Mouse (Mus musculus) erythroblast, adult 5-6 weeks (primary cell): ENCODE measurements around the gene Gps2. TPM values are rescaled to one million over a fixed set of nuclear protein-coding genes. Genes with fewer than 3 reads are reported as not detected.
"Not testable (repeated sequence)": the region's sequence is repeated elsewhere in the genome, so short reads cannot be mapped to it uniquely, and the experiment has no call there.

Source experiments
- ATAC-seq: replicated peaks from 2 replicates; pipeline ENCODE4 v1.8.0; 2016; ENCODE audit warnings: moderate number of reproducible peaks, mild to moderate bottlenecking, moderate TSS enrichment, inconsistent platforms; ENCODE audit not compliant: poor library complexity, low FRiP score, severe bottlenecking
- total RNA-seq, 2 experiments: library from RNA; stranded (forward) in 1 of 2; stranded (reverse) in 1 of 2; fragments of 150-400 nt in 1 of 2; fragments of 200-764, 138-1000 nt in 1 of 2; gene quantifications; 2 replicates each; pipeline versions ENCODE4 v1.2.3 to v1.2.4; 2015 to 2017; ENCODE audit warnings: low replicate concordance in 2 of 2

Gps2 gene
- total RNA-seq, 2 experiments from 2014 or later, result 52.9 to 102 TPM

DNA sequence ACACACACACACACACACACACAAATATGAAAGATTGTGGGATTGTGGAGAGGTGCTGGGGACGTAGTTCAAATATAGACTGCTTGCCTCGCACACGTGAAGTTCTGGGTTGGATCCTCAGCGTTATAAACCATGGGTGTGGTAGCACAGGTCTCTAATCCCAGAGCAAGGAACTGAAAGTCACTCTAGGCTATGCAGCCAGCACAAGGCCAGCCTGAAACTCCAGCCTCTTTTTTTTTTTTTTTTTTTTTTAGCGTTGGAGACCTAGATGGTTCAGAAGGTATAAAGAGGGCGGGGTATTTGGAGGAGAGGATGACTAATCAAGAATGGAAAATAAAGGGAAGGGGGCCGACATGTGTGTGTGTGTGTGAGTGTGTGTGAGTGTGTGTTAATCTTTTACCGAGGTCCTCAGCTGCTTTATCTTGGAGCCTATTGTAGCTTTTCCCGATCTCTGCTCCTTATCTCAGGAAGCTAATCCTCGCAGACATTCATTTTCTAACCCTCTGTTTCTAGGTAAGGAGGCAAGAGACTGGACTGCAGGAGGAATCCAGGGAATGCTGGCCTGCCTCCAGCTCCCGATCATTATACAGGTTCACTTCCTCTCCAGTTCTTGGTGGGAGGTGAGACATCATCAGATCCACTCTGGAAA lies 39.7 kb downstream of the Gps2 start:
- ATAC-seq, result no peak

DNA sequence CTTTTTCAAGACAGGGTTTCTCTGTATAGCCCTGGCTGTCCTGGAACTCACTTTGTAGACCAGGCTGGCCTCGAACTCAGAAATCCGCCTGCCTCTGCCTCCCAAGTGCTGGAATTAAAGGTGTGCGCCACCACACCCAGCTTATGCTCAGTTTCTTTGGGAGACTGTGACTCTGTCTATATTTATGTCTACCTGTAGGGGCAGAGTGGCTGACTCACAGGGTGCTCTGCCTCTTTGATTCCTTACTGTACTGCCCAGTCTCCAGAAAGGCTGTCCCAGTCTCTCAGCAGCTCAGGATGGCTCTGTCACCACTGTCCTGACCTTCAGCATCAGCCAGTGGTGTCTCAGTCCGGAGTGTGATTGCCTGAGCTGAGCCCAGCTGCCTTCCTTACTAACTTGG lies 41.9 kb downstream of the Gps2 start:
- ATAC-seq, result not testable (repeated sequence)

DNA sequence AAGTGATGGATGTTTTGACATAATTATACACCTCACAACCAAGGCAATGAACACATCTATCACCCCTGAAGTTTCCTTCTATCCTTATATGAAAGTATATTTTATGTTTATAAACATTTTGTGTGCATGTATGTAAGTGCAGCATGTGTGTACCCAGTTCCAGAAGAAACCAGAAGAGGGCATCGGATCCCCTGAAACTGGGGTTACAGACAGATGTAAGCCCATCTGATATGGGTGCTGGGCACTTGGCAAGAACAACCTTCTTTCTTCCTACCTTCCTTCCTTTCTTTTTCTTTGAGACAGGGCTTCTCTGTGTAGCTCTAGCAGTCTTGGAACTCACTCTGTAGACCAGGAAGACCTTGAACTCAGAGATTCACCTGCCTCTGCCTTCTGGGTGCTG lies 42.5 kb downstream of the Gps2 start:
- ATAC-seq, result no peak

DNA sequence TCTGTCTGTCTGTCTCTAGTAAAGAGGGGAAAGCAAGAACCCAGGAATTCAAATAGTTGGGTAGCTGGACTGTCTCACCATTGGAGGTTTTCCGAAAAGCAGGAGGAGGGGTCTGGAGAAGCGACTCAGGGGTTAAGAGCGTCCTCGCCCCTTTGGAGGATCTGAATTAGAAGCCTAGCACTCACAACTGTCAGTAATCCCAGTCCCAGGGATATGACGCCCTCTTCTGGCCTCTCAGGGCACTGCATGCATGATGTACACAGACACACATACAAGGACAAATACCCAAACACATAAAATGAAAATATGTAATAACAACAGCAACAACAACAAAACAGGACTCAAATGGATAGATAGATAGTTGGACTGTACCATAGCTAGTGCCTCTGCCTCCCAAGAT lies 46.9 kb downstream of the Gps2 start:
- ATAC-seq, result peak; percentile 66

DNA sequence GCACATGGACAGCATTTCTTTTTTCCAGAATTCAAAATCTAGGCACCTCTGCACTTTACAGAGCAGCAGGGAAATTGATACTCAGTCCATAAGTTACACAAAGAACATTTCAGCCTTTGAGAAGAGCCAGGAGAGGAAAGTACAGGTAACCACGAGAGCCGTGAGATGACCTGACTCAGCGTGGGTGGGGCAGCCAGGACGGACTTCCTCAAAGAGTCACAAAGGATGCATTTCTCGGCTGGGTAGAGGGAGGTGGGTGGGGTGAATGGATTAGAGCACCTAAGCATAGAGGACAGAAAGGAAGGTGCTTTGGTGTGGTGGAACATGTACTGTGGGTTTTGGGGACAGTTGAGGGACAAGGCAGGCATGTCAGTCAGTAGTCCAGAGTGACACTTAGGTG lies 48.2 kb downstream of the Gps2 start:
- ATAC-seq, result no peak

DNA sequence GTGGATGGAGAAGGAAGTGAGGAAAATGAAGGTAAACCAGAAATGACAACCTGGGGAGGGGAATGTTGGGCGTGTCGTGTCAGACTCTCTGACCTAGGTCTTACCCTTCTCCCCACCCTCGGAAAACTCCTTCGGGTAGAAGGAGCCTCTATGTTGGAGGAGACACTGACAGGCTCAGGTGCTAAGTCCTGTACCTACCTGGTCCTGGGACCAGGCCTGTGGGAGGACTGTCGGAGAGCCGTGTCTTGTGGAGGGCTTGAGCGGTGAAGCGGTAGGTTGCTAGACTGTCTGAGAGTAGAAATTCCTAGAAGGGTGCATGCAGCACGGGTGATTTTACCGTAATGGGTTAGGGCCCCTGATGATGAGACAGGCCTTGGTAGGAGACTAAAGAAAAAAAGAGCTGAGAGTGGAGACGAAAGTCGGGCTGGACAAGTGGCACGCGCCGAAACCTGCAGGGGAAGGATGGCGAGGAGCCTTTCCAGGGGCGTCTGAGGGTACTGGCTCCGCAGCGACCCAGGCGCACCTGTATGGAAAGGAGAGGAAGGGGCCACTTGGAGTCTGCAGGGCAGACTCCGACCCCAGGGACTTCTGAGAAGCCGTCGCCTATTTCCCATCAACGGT lies 51.1 kb downstream of the Gps2 start, which contains the start of gene Cldn7:
Gene Cldn7, plus strand, starts transcription at position 130 of the 621 bp plus-strand sequence.
- ATAC-seq, result no peak

DNA sequence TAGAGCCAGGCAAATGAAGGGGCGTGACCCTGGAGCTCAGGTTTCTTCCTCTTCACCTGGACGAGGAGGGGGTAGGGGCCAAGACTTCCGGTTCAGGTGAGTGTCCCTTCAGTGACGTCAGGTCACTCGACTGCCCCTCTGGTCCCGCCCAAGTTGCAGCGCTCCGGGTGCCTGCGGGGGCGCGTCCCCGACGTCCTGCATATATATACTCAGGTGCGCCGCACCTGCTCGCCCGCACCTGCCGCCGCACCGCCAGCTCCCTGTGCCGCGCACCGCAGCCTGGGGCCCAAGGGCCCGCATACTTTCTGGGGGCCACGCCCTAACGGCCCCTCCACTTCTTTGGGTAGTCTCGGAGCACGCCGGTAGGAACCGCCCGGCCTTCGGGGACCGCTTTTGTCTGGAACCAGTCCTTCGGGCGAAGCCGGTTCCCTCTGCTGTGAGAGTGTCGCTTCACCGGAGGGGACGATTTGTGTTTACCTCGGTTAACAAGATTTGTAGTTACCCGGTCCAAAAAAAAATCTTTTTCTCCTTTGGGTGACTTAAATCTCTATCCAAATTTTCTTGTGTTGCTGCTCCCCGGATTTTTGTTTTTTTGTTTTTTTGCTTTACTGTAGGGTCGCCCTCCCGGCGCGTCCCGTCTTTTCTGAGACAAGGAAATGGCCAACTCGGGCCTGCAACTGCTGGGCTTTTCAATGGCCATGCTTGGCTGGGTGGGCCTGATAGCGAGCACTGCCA lies 51.8 kb downstream of the Gps2 start:
- 0 out of 2 replicates have a peak, but pooled peaks have one; percentile 13 for ATAC-seq

Other genes with a start within 250 kb of the Gps2 start
Only the 30 nearest of the 39 such genes appear.
- gene Polr2a, start 155.3 kb upstream of the Gps2 start, total RNA-seq (2015; ENCODE audit: low replicate concordance), result 56.5 and 58.3 TPM in 2 replicates
- gene Polr2a, start 155.3 kb upstream of the Gps2 start, total RNA-seq (2017; ENCODE audit: low replicate concordance), result 69.5 and 76.9 TPM in 2 replicates
- gene Slc35g3, start 151.9 kb upstream of the Gps2 start, total RNA-seq (2015; ENCODE audit: low replicate concordance), result not detected in 2 replicates
- not detected in 2 replicates for gene Slc35g3, start 151.9 kb upstream of the Gps2 start, total RNA-seq (2017; ENCODE audit: low replicate concordance)
- 1.7 and 1.9 TPM in 2 replicates for gene Zbtb4, start 148.0 kb upstream of the Gps2 start, total RNA-seq (2015; ENCODE audit: low replicate concordance)
- 0.94 and 2.4 TPM in 2 replicates for gene Zbtb4, start 148.0 kb upstream of the Gps2 start, total RNA-seq (2017; ENCODE audit: low replicate concordance)
- gene Chrnb1, start 117.9 kb upstream of the Gps2 start, total RNA-seq (2015; ENCODE audit: low replicate concordance), result 4.0 TPM in 1 of 2 replicates, not detected in the other
- gene Chrnb1, start 117.9 kb upstream of the Gps2 start, total RNA-seq (2017; ENCODE audit: low replicate concordance), result 0.26 TPM in 1 of 2 replicates, not detected in the other
- not detected in 2 replicates for gene Fgf11, start 112.0 kb upstream of the Gps2 start, total RNA-seq (2015; ENCODE audit: low replicate concordance)
- gene Fgf11, start 112.0 kb upstream of the Gps2 start, total RNA-seq (2017; ENCODE audit: low replicate concordance), result not detected in 2 replicates
- not detected in 2 replicates for gene Tmem102, start 108.3 kb upstream of the Gps2 start, total RNA-seq (2015; ENCODE audit: low replicate concordance)
- not detected in 2 replicates for gene Tmem102, start 108.3 kb upstream of the Gps2 start, total RNA-seq (2017; ENCODE audit: low replicate concordance)
- gene Gm39566, start 98.6 kb upstream of the Gps2 start, total RNA-seq (2015; ENCODE audit: low replicate concordance), result 0.42 TPM in 1 of 2 replicates, not detected in the other
- 0.14 TPM in 1 of 2 replicates, not detected in the other for gene Gm39566, start 98.6 kb upstream of the Gps2 start, total RNA-seq (2017; ENCODE audit: low replicate concordance)
- gene Spem2, start 95.4 kb upstream of the Gps2 start, total RNA-seq (2015; ENCODE audit: low replicate concordance), result not detected in 2 replicates
- not detected in 2 replicates for gene Spem2, start 95.4 kb upstream of the Gps2 start, total RNA-seq (2017; ENCODE audit: low replicate concordance)
- gene Spem1, start 91.7 kb upstream of the Gps2 start, total RNA-seq (2015; ENCODE audit: low replicate concordance), result not detected in 2 replicates
- gene Spem1, start 91.7 kb upstream of the Gps2 start, total RNA-seq (2017; ENCODE audit: low replicate concordance), result not detected in 2 replicates
- gene Nlgn2, start 76.1 kb upstream of the Gps2 start, total RNA-seq (2015; ENCODE audit: low replicate concordance), result 0.19 and 0.42 TPM in 2 replicates
- 0.28 and 1.1 TPM in 2 replicates for gene Nlgn2, start 76.1 kb upstream of the Gps2 start, total RNA-seq (2017; ENCODE audit: low replicate concordance)
- gene Tmem256, start 75.4 kb upstream of the Gps2 start, total RNA-seq (2015; ENCODE audit: low replicate concordance), result 142 and 218 TPM in 2 replicates
- 57.1 and 181 TPM in 2 replicates for gene Tmem256, start 75.4 kb upstream of the Gps2 start, total RNA-seq (2017; ENCODE audit: low replicate concordance)
- 12.5 and 17.6 TPM in 2 replicates for gene Plscr3, start 67.5 kb upstream of the Gps2 start, total RNA-seq (2015; ENCODE audit: low replicate concordance)
- gene Plscr3, start 67.5 kb upstream of the Gps2 start, total RNA-seq (2017; ENCODE audit: low replicate concordance), result 5.9 and 11.4 TPM in 2 replicates
- gene Tnk1, start 55.2 kb upstream of the Gps2 start, total RNA-seq (2015; ENCODE audit: low replicate concordance), result 15.5 and 19.6 TPM in 2 replicates
- gene Tnk1, start 55.2 kb upstream of the Gps2 start, total RNA-seq (2017; ENCODE audit: low replicate concordance), result 8.3 and 13.8 TPM in 2 replicates
- not detected in 2 replicates for gene Tmem95, start 35.9 kb upstream of the Gps2 start, total RNA-seq (2015; ENCODE audit: low replicate concordance)
- not detected in 2 replicates for gene Tmem95, start 35.9 kb upstream of the Gps2 start, total RNA-seq (2017; ENCODE audit: low replicate concordance)
- gene Kctd11, start 32.5 kb upstream of the Gps2 start, total RNA-seq (2015; ENCODE audit: low replicate concordance), result 1.3 and 2.1 TPM in 2 replicates
- gene Kctd11, start 32.5 kb upstream of the Gps2 start, total RNA-seq (2017; ENCODE audit: low replicate concordance), result 0.42 and 0.77 TPM in 2 replicates
- gene Acap1, start 18.3 kb upstream of the Gps2 start, total RNA-seq (2015; ENCODE audit: low replicate concordance), result 9.0 and 15.7 TPM in 2 replicates
- gene Acap1, start 18.3 kb upstream of the Gps2 start, total RNA-seq (2017; ENCODE audit: low replicate concordance), result 12.1 and 16.1 TPM in 2 replicates
- gene 2810408A11Rik, start 12.9 kb upstream of the Gps2 start, total RNA-seq (2015; ENCODE audit: low replicate concordance), result 2.7 TPM in 1 of 2 replicates, not detected in the other
- gene 2810408A11Rik, start 12.9 kb upstream of the Gps2 start, total RNA-seq (2017; ENCODE audit: low replicate concordance), result 6.0 TPM in 1 of 2 replicates, not detected in the other
- 3.5 and 3.8 TPM in 2 replicates for gene Neurl4, start 12.8 kb upstream of the Gps2 start, total RNA-seq (2015; ENCODE audit: low replicate concordance)
- gene Neurl4, start 12.8 kb upstream of the Gps2 start, total RNA-seq (2017; ENCODE audit: low replicate concordance), result 9.3 and 16.0 TPM in 2 replicates
- 340 and 374 TPM in 2 replicates for gene Eif5a, start 8.1 kb downstream of the Gps2 start, total RNA-seq (2015; ENCODE audit: low replicate concordance)
- 154 and 205 TPM in 2 replicates for gene Eif5a, start 8.1 kb downstream of the Gps2 start, total RNA-seq (2017; ENCODE audit: low replicate concordance)
- gene Ybx2, start 21.9 kb downstream of the Gps2 start, total RNA-seq (2015; ENCODE audit: low replicate concordance), result not detected in 2 replicates
- 5.0 TPM in 1 of 2 replicates, not detected in the other for gene Ybx2, start 21.9 kb downstream of the Gps2 start, total RNA-seq (2017; ENCODE audit: low replicate concordance)
- gene Slc2a4, start 34.3 kb downstream of the Gps2 start, total RNA-seq (2015; ENCODE audit: low replicate concordance), result 31.3 and 37.9 TPM in 2 replicates
- gene Slc2a4, start 34.3 kb downstream of the Gps2 start, total RNA-seq (2017; ENCODE audit: low replicate concordance), result 98.1 and 151 TPM in 2 replicates
- not detected in 2 replicates for gene Cldn7, start 50.9 kb downstream of the Gps2 start, total RNA-seq (2015; ENCODE audit: low replicate concordance)
- gene Cldn7, start 50.9 kb downstream of the Gps2 start, total RNA-seq (2017; ENCODE audit: low replicate concordance), result not detected in 2 replicates
- 48.1 and 52.3 TPM in 2 replicates for gene Ctdnep1, start 67.3 kb downstream of the Gps2 start, total RNA-seq (2015; ENCODE audit: low replicate concordance)
- gene Ctdnep1, start 67.3 kb downstream of the Gps2 start, total RNA-seq (2017; ENCODE audit: low replicate concordance), result 10.8 and 12.5 TPM in 2 replicates
- 24.9 and 35.5 TPM in 2 replicates for gene Elp5, start 68.6 kb downstream of the Gps2 start, total RNA-seq (2015; ENCODE audit: low replicate concordance)
- gene Elp5, start 68.6 kb downstream of the Gps2 start, total RNA-seq (2017; ENCODE audit: low replicate concordance), result 14.5 and 18.7 TPM in 2 replicates
- 328 and 394 TPM in 2 replicates for gene Gabarap, start 77.3 kb downstream of the Gps2 start, total RNA-seq (2015; ENCODE audit: low replicate concordance)
- 127 and 214 TPM in 2 replicates for gene Gabarap, start 77.3 kb downstream of the Gps2 start, total RNA-seq (2017; ENCODE audit: low replicate concordance)
- gene Phf23, start 81.9 kb downstream of the Gps2 start, total RNA-seq (2015; ENCODE audit: low replicate concordance), result 8.5 and 11.3 TPM in 2 replicates
- gene Phf23, start 81.9 kb downstream of the Gps2 start, total RNA-seq (2017; ENCODE audit: low replicate concordance), result 7.4 and 11.0 TPM in 2 replicates
- gene Dvl2, start 86.7 kb downstream of the Gps2 start, total RNA-seq (2015; ENCODE audit: low replicate concordance), result 1.3 and 4.2 TPM in 2 replicates
- gene Dvl2, start 86.7 kb downstream of the Gps2 start, total RNA-seq (2017; ENCODE audit: low replicate concordance), result 2.1 and 7.4 TPM in 2 replicates
- 23.6 and 48.4 TPM in 2 replicates for gene Acadvl, start 101.5 kb downstream of the Gps2 start, total RNA-seq (2015; ENCODE audit: low replicate concordance)
- gene Acadvl, start 101.5 kb downstream of the Gps2 start, total RNA-seq (2017; ENCODE audit: low replicate concordance), result 18.6 and 20.4 TPM in 2 replicates
- 7.7 TPM in 1 of 2 replicates, not detected in the other for gene Dlg4, start 103.1 kb downstream of the Gps2 start, total RNA-seq (2015; ENCODE audit: low replicate concordance)
- gene Dlg4, start 103.1 kb downstream of the Gps2 start, total RNA-seq (2017; ENCODE audit: low replicate concordance), result 0.17 and 0.84 TPM in 2 replicates
- not detected in 2 replicates for gene Asgr1, start 140.2 kb downstream of the Gps2 start, total RNA-seq (2015; ENCODE audit: low replicate concordance)
- not detected in 2 replicates for gene Asgr1, start 140.2 kb downstream of the Gps2 start, total RNA-seq (2017; ENCODE audit: low replicate concordance)